Mouse (Mus musculus) testis, adult 2 months (tissue): ENCODE data around the gene Dynlt1c.
"Not testable (repeated sequence)": the region's sequence is repeated elsewhere in the genome, so short reads cannot be mapped to it uniquely, and the experiment has no call there.

Source experiments
- CTCF ChIP-seq: fragments of 200-500 bp; IDR thresholded peaks from 2 replicates; pipeline ENCODE4 v1.5.1; 2012; ENCODE audit warnings: low read depth, mild to moderate bottlenecking, inconsistent platforms, low read length, moderate library complexity; ENCODE audit not compliant: control insufficient read depth, insufficient read depth, insufficient replicate concordance
- POLR2A ChIP-seq: fragments of 200-500 bp; IDR thresholded peaks from 2 replicates; pipeline ENCODE4 v1.6.1; 2012; ENCODE audit warnings: low read depth, mild to moderate bottlenecking, inconsistent platforms, low read length, moderate library complexity; ENCODE audit not compliant: control insufficient read depth

DNA sequence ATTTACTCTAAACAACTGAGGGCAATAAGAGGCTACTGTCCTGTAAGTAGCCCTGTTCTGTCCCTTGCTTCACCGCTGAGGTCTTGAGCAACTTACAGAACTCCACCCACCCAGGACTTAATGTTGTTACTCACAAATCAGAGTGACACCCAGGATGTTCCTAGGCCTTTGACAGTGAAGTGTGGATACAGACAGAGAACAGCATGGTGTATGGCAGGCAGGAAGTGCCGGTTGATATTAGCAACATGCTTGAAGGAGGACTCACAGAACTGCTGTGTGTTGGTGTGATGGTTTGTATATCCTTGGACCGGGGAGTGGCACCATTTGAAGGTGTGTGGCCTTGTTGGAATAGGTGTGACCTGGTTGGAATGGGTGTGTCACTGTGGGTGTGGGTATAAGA is 9.4 kb upstream of the Dynlt1c start:
- not testable (repeated sequence) for TF ChIP-seq CTCF, POLR2A
